Mouse (Mus musculus) embryo, embryonic 10.5 days (tissue): ENCODE data around the gene Aldh1l1.

Source experiments
- DNase-seq: peaks from one replicate; pipeline ENCODE4 v3.0.0-alpha.2; 2015; ENCODE audit warnings: low spot score

Aldh1l1 gene

GRCm38 (mm10) chr6:90472079-90472478, 14.1 kb upstream of the Aldh1l1 start:
- DNase-seq: no peak

GRCm38 (mm10) chr6:90472697-90473096, 13.5 kb upstream of the Aldh1l1 start:
- DNase-seq: no peak

DNA sequence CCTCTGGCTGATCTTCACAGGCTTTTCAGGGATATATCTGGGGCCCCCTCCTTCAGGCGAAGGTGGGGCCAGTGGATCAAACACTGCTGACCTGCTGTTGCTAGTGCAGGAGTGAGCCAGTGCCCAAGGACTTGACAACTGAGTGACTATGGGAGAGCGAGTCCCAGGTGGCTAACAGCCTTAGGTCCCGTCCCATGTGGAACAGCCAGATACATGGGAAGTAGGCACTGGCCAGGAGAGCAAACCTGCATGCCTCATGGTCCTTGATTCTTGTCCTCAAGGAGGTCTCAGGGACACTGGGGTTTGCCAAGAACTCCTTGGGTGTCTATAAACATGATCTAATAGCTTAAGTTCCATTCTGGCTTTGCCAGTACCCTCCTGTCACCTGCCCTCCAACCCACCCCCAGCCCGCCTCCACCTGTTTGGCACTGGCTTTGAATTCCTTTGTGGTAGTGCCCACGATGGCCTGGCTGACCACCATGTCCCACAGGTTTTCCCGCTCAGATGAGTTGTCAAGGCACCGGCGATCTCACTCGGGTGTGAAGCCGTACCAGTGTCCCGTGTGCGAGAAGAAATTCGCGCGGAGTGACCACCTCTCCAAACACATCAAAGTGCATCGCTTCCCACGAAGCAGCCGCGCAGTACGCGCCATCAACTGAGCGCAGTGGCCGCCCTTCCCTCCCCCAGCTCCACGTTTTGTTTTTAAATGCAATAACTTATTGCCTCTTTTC, 12.4 kb upstream of the Aldh1l1 start:
- DNase-seq: no peak

DNA sequence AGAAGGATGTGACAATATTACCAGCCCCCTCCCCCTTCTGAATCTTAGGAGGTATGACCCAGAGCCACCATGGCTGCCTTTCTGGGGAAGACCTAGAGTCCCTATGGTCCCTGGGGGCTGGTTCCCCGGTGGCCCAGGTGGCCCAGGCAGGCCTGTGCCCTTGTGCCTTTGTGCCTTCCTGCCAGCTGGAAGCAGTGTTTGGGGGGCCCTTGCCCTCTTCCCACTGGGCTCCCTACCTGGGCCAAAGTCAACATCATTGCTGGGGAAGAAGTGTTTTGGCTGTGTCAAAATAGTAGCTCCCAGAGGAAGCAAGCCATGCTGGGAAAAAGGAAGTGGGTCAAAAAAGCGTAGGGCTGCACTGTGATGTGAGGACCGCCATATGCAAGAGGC, 11.9 kb upstream of the Aldh1l1 start:
- no peak for DNase-seq

GRCm38 (mm10) chr6:90475176-90475853, 10.9 kb upstream of the Aldh1l1 start:
- no peak for DNase-seq

- no peak for DNase-seq
Measured at GRCm38 (mm10) chr6:90475854-90476212, 10.4 kb upstream of the Aldh1l1 start.

- no peak for DNase-seq
Measured at GRCm38 (mm10) chr6:90476941-90477518, 9.2 kb upstream of the Aldh1l1 start.

DNA sequence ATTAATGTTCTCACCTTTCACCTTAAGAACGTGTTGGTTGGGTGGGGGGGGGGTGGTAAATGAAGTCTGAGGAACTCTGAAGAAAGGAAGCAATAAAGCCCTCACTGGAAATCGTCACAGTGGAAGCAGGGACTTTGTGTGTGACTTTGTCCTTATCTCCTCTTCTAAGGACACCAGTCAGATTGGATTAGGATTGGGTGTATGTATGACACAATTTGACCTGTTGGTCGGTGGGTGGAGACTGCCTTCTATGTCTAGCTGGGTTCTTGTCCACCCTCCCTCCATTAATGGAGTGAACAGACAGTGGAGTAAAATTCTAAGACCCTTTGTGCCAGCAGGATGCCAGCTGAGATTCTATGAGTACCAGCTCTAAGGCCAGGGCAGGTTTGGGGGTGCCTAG, 2.0 kb upstream of the Aldh1l1 start:
- DNase-seq: no peak

DNA sequence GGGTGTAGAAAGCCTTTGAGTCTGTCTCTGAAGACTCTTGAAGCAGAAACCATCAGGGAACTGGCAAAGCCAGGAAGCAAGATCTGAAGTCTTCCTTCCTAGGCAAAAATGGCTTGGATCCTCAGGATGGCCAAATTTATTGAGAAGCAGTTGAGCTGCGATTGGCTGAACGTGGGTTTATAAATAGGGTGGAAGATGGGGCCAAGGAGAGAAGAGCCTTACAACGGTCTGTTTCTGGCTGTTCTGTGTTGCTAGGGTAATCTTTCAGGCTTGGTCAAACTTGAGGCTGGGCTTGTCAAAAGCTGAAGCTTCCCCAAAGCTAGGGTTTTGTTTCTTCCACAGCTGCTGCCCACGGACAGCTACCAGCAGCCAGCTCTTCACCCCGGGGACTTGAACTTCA, 1.4 kb upstream of the Aldh1l1 start:
- DNase-seq: no peak

- DNase-seq: no peak
Measured at GRCm38 (mm10) chr6:90487531-90487930, 1.3 kb downstream of the Aldh1l1 start.

DNA sequence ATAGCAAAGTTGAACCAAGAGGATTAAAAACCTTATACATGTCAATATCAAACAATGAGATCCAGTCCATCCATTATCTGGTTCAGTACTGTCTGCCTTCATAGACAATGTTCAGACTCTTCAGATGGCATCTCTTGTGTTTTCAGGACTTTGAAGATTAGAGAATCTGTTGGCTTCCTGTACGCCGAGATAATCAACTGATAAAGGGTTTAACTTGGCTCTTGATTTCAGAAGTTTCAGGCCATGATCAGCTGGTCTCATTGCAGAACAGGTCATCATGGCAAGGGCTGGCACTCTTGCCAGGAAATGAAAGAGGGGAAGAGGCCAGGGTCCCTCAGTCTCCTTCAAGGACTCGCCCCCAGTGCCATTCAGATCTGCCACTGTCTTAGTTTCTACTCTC, 3.3 kb downstream of the Aldh1l1 start:
- no peak for DNase-seq

DNA sequence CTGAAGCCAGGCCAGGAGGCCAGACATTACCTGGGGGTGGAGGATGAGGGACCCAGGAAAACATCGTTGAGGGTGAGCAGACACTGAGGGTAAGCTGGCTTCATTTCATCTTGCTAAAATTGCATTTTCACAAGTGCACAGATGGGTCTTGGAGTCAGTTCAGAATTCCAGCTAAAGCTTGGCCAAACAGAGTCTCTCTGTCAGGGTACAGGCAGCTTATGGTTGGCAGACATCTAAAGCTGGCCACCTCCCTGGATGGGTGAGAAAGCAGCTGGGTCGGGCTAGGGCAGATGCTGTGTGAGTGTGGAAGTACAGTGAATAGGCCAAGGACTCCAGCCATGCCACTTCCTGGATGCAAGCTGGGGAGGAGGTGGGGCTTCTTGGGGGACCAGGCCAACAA, 4.7 kb downstream of the Aldh1l1 start:
- no peak for DNase-seq

GRCm38 (mm10) chr6:90491956-90492744, 5.9 kb downstream of the Aldh1l1 start:
- DNase-seq: no peak

DNA sequence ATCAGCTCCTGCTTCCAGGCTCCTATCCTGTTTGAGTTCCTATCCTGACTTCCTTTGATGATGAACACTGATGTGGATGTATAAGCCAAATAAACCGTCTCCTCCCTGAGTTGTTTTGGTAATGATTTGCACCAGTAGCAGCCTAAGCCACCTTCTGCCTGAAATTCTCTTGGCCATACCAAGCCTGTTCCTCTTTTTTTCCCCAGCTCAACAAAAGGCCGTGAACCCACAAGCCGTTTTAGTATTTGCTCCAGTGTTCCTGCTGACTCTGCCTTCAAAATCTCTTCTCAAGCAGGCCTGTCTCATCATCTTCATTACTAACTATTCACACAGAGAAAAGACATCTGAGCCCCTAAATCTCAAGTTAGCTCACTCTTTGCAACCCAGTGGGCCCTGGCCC, 7.9 kb downstream of the Aldh1l1 start:
- DNase-seq: no peak

DNA sequence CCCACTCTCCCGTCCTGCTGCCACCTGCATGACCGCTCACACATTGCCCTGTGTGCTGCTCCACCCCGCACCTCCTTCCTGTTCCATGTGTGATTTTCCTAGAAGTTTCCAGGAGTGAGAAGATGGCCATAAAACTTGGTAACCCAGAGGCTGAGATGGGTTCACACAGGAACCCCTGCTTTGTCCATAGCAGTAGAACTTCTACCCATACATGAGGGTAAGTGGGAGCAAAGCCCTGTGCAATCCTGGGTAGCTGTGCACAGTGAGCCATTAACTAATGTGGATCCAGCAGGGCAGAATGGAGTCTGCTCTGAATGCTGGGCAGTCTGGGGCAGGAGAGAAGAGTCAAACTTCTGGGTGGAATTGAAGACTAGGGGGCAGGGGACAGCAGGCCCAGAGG, 8.3 kb downstream of the Aldh1l1 start:
- DNase-seq: no peak

GRCm38 (mm10) chr6:90495282-90495912, 9.2 kb downstream of the Aldh1l1 start:
- DNase-seq: no peak

DNA sequence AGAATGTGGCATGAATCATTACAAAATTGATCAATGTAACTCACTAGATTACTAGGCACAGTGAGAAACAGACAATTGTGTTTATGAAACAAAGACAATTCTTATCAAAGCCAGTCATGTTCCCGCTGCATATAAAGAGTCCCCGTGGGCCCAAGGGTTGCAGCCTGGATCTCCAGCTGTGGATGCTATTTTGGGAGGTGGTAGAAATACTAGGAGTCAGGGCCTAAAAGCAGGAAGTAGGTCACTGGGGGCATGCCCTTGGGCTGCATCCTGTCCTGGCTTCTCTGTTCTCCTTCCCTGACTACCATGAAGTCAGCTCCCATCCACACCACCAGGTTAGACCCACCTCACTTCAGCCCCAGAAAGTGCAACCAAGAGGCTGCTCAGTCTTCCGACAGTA, 10.0 kb downstream of the Aldh1l1 start:
- DNase-seq: no peak

DNA sequence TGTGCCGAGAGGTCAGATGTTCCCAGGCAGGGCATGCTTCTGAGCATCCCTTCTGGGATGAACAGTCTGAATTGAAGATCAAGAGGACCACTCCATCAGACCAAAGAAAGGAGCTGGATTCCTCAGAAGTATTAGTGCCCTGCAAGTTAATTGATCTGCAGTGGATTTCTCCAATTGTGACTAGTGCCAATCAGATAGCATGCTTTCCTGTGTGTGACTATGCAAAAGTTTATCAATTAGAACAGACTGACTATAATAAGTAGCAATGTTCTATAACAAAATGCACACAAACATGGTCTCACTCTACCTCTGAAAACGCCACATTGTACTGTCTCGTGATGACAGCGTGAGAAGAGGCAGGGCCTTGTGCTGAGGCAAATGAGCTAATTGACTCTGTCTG, 13.3 kb downstream of the Aldh1l1 start:
- DNase-seq: no peak

- DNase-seq: no peak
Measured at GRCm38 (mm10) chr6:90501222-90501940, 15.2 kb downstream of the Aldh1l1 start.

- no peak for DNase-seq
Measured at GRCm38 (mm10) chr6:90505906-90506305, 19.7 kb downstream of the Aldh1l1 start.

DNA sequence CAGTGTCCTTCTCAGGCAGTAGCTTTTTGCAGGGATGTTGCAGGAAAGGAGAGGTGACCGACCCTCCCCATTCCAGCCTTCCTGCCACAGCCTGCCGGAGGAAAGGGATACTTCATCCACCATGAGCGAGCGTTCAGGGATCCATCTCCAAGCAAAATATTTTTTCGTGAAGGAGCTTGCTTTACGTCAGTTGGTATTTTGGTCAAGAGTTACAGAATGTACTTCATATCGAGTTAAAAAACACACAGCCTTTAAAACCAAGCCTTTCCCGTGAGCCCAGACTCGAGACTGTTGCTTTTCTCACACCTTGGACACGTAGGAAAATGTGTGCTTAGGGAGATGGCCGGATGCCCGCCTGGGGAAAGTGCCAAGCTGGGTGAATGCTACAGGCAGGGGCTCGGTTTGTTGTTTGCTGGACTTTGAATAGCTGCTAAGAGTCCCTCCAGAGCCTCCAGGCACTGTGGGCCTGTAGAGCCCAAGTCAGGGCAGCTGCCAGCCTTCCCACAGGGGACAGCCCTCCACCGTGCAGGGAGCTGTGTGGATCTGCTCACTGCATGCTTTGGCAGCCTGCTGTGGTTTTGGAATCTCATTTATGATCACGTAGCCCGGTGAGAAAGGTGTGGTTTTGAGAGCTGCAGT, 20.6 kb downstream of the Aldh1l1 start:
- no peak for DNase-seq
